Mouse (Mus musculus): Measurements from ENCODE around the gene Olfr720. TPM values are rescaled to one million over a fixed set of nuclear protein-coding genes. Genes with fewer than 3 reads are reported as not detected.

Olfr720 gene
- polyA plus RNA-seq (2015; fragmentation: Nextera tagmentation; extraction: Ambion mirVana): not detected in 2 replicates

DNA sequence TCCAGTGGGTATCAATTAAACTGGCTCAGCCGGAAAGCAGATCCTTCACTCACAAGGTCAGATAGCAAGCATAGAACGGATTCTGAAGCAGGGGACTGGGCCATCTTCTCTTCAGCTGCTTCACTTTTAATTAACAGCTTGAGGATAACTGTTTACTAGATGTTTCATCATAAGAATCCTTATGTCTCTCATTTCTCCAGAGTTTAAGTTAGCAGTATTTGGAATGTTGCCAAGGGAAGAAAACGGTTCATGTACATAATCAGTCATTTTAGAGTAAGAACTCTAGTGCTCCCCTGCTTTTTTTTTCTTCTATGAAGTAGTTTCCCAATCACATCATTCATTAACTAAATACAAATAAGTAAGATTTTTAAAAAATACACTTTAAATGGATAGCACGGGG is at the start of gene Olfr720:
TSS of gene Olfr720 (minus strand) at position 101 of the 400 bp plus-strand sequence.
- no peak within 1 kb of the TSS for H3K4me2 ChIP-seq (ENCODE audit: low read depth, low read length)
- no peaks in the 10 kb centered on the region for H3K27me3 ChIP-seq (ENCODE audit: control insufficient read depth, insufficient read depth, low read length)
- ATAC-seq (replicated peaks; ENCODE audit: extremely low read depth, insufficient read depth, low FRiP score): no peak
- H3K27ac ChIP-seq (ENCODE audit: low read length): no peak within 1 kb of the TSS
- no peak within 1 kb of the TSS for H3K4me3 ChIP-seq (ENCODE audit: low read length)
- no peaks in the 10 kb centered on the region for H3K9me3 ChIP-seq (replicated peaks; ENCODE audit: control insufficient read depth, low read length)
- no peaks in the 10 kb centered on the region for H3K4me1 ChIP-seq (ENCODE audit: control insufficient read depth, insufficient read depth, low read length)
- no peak within 1 kb of the TSS for H3K9ac ChIP-seq (ENCODE audit: low read length)
- no peaks in the 10 kb centered on the region for H3K36me3 ChIP-seq (ENCODE audit: control insufficient read depth, insufficient read depth)
- 66% methylated on average over 4 of the region's 4 CpGs for WGBS

Other genes with a start within 250 kb of the Olfr720 start
- 2.7 and 2.9 TPM in 2 replicates for gene Atxn7, start 225.4 kb downstream of the Olfr720 start, polyA plus RNA-seq (2015; fragmentation: Nextera tagmentation; extraction: Ambion mirVana)
- gene Thoc7, start 225.0 kb downstream of the Olfr720 start, polyA plus RNA-seq (2015; fragmentation: Nextera tagmentation; extraction: Ambion mirVana): 156 and 167 TPM in 2 replicates
- gene Psmd6, start 65.9 kb downstream of the Olfr720 start, polyA plus RNA-seq (2015; fragmentation: Nextera tagmentation; extraction: Ambion mirVana): 169 and 200 TPM in 2 replicates
- gene Olfr31, start 136.0 kb upstream of the Olfr720 start, polyA plus RNA-seq (2015; fragmentation: Nextera tagmentation; extraction: Ambion mirVana): not detected in 2 replicates
- gene Il3ra, start 159.4 kb upstream of the Olfr720 start, polyA plus RNA-seq (2015; fragmentation: Nextera tagmentation; extraction: Ambion mirVana): 4.7 and 6.9 TPM in 2 replicates
- gene Olfr721-ps1, start 214.5 kb upstream of the Olfr720 start, polyA plus RNA-seq (2015; fragmentation: Nextera tagmentation; extraction: Ambion mirVana): not detected in 2 replicates